Mouse (Mus musculus): ENCODE measurements around the gene Helz. TPM values are rescaled to one million over a fixed set of nuclear protein-coding genes. Genes with fewer than 3 reads are reported as not detected.

Helz gene
- polyA plus RNA-seq, 1 experiment from 2014 or later, result 3.3 TPM

DNA sequence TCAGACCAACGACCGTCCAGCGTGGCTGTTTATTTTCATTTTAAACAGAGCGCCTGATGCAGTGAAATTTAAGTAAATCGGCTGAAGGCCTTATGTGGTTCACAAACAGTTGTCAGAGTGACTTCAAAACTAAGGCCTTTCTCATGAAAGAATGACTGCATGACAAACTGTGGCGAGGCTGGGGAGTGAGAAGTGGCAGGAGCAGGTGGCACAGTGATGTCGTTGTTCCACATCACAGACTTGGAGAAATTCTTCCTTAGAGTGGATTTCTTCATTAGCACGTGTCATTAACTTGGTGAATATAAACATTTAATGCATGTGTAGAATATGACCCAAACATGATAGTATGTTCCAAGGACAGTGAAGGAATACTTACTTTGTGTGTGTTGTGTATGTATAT lies 104.4 kb downstream of the Helz start:
- DNase-seq, result no peak

DNA sequence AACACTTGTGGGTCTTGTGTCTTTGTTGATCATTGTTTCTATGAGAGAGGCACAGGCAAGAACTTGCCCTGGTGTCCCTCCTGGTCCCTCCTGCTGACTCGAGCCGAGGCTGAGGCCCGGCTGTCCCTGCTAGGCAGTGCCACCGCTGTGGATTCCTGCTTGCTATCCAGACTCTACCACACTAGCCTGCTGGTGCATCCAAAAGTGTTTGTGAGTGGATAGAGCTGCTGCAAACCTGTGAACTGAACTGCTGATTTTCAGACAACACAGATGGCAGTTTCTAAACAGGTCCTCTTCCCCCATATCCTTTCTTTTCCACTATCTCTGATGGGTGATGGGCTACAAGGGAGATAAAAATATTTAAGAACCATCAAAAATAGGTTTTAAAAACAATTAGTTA lies 107.8 kb downstream of the Helz start:
- peaks cover 51% of the 10 kb centered on the region for H3K36me3 ChIP-seq (replicated peaks; ENCODE audit: insufficient read depth, low read length)
- H3K4me2 ChIP-seq (ENCODE audit: low read depth, low read length), result no peak overlapping the region
- no peak for TF ChIP-seq EP300 (IDR thresholded peaks at IDR 0.05; ENCODE audit: low read depth)
- TF ChIP-seq CTCF (IDR thresholded peaks at IDR 0.05; ENCODE audit: low read depth), result no peak
- H3K9me3 ChIP-seq (ENCODE audit: low read length), result no peaks in the 10 kb centered on the region
- no peak for ATAC-seq
- H3K4me1 ChIP-seq (ENCODE audit: insufficient read depth), result no peaks in the 10 kb centered on the region
- H3K4me3 ChIP-seq (ENCODE audit: low read depth, low read length), result no peak overlapping the region
- H3K27me3 ChIP-seq (ENCODE audit: insufficient read depth, low read length), result no peaks in the 10 kb centered on the region
- no peak overlapping the region for H3K9ac ChIP-seq (replicated peaks)
- no peak overlapping the region for H3K27ac ChIP-seq (ENCODE audit: low read depth)
- DNase-seq, result no peak
- 88% methylated on average over 4 of the region's 4 CpGs for WGBS (ENCODE audit: insufficient replicate concordance)

More for the DNA sequence above, 104.4 kb downstream of the Helz start:
- peaks cover 59% of the 10 kb centered on the region for H3K36me3 ChIP-seq (replicated peaks; ENCODE audit: insufficient read depth, low read length)
- no peak for ATAC-seq
- no peaks in the 10 kb centered on the region for H3K27me3 ChIP-seq (ENCODE audit: insufficient read depth, low read length)
- H3K9me3 ChIP-seq (ENCODE audit: low read length), result no peaks in the 10 kb centered on the region
- 79% methylated on average over 8 of the region's 8 CpGs for WGBS (ENCODE audit: insufficient replicate concordance)
- TF ChIP-seq CTCF (IDR thresholded peaks at IDR 0.05; ENCODE audit: low read depth) (no peak), EP300 (IDR thresholded peaks at IDR 0.05; ENCODE audit: low read depth) (no peak)
- H3K9ac ChIP-seq (replicated peaks), result no peak overlapping the region
- H3K27ac ChIP-seq (ENCODE audit: low read depth), result no peak overlapping the region
- H3K4me3 ChIP-seq (ENCODE audit: low read depth, low read length), result no peak overlapping the region
- H3K4me2 ChIP-seq (ENCODE audit: low read depth, low read length), result no peak overlapping the region
- no peaks in the 10 kb centered on the region for H3K4me1 ChIP-seq (ENCODE audit: insufficient read depth)

GRCm38 (mm10) chr11:107657117-107657516 lies 109.4 kb downstream of the Helz start:
- Histone ChIP-seq H3K4me3 (ENCODE audit: low read depth, low read length) (no peak overlapping the region), H3K4me1 (ENCODE audit: insufficient read depth) (no peaks in the 10 kb centered on the region), H3K27me3 (ENCODE audit: insufficient read depth, low read length) (no peaks in the 10 kb centered on the region), H3K4me2 (ENCODE audit: low read depth, low read length) (no peak overlapping the region), H3K36me3 (replicated peaks; ENCODE audit: insufficient read depth, low read length) (peaks cover 56% of the 10 kb centered on the region), H3K9ac (replicated peaks) (no peak overlapping the region), H3K27ac (ENCODE audit: low read depth) (no peak overlapping the region), H3K9me3 (ENCODE audit: low read length) (no peaks in the 10 kb centered on the region)
- DNase-seq (no peak), ATAC-seq (no peak)
- TF ChIP-seq CTCF (IDR thresholded peaks at IDR 0.05; ENCODE audit: low read depth) (no peak), EP300 (IDR thresholded peaks at IDR 0.05; ENCODE audit: low read depth) (no peak)
- 80% methylated on average over 5 of the region's 5 CpGs for WGBS (ENCODE audit: insufficient replicate concordance)

DNA sequence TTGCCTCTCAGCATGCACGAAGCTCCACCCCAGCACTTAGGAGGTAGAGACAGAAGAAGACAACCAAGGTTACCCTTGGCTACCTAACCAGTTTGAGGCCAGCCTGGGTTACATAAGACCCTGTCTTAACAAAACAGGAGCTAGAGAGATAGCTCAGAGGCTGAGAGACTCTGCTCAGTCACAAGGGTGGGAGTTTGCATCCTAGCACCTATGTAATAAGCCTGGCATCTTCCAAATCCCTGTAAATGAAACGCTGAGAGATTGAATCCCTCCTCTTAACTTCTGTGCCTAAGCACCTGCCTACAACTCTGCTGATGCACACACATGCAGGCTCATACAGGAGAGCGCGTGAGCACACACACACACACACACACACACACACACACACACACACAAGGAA lies 112.7 kb downstream of the Helz start:
- Histone ChIP-seq H3K4me2 (ENCODE audit: low read depth, low read length) (no peak overlapping the region), H3K36me3 (replicated peaks; ENCODE audit: insufficient read depth, low read length) (peaks cover 72% of the 10 kb centered on the region), H3K27me3 (ENCODE audit: insufficient read depth, low read length) (no peaks in the 10 kb centered on the region), H3K4me1 (ENCODE audit: insufficient read depth) (no peaks in the 10 kb centered on the region), H3K9me3 (ENCODE audit: low read length) (no peaks in the 10 kb centered on the region), H3K27ac (ENCODE audit: low read depth) (no peak overlapping the region), H3K9ac (replicated peaks) (no peak overlapping the region), H3K4me3 (ENCODE audit: low read depth, low read length) (no peak overlapping the region)
- WGBS (ENCODE audit: insufficient replicate concordance), result 87% methylated on average over 4 of the region's 4 CpGs
- DNase-seq (no peak), ATAC-seq (no peak)
- TF ChIP-seq CTCF (IDR thresholded peaks at IDR 0.05; ENCODE audit: low read depth) (no peak), EP300 (IDR thresholded peaks at IDR 0.05; ENCODE audit: low read depth) (no peak)

DNA sequence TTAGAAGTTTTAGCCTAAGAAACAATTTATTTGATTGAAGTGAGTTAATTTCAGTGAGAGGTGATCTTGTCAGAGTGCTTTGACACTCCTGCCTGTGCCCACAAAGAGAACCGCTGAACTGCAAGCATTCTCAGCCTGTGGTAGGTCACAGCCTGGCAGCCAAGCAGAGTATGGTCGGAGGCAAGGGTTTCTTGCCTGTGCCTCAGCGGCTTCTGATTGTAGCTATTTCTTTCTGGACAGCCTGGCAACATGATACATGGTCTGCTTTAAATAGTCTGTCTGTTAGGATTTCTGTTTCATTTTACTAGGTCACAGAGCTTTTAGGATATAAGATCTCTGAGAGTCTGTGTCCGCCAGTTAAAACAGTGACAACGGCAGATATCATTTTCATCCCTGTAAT lies 114.9 kb downstream of the Helz start:
- TF ChIP-seq CTCF (IDR thresholded peaks at IDR 0.05; ENCODE audit: low read depth), result no peak
- no peak for TF ChIP-seq EP300 (IDR thresholded peaks at IDR 0.05; ENCODE audit: low read depth)
- ATAC-seq (no peak), DNase-seq (no peak)
- no peak overlapping the region for H3K4me2 ChIP-seq (ENCODE audit: low read depth, low read length)
- no peak overlapping the region for H3K4me3 ChIP-seq (ENCODE audit: low read depth, low read length)
- no peaks in the 10 kb centered on the region for H3K27me3 ChIP-seq (ENCODE audit: insufficient read depth, low read length)
- WGBS (ENCODE audit: insufficient replicate concordance), result 92% methylated on average over 5 of the region's 5 CpGs
- no peaks in the 10 kb centered on the region for H3K9me3 ChIP-seq (ENCODE audit: low read length)
- H3K9ac ChIP-seq (replicated peaks), result no peak overlapping the region
- no peak overlapping the region for H3K27ac ChIP-seq (ENCODE audit: low read depth)
- H3K36me3 ChIP-seq (replicated peaks; ENCODE audit: insufficient read depth, low read length), result peaks cover 70% of the 10 kb centered on the region
- no peaks in the 10 kb centered on the region for H3K4me1 ChIP-seq (ENCODE audit: insufficient read depth)

DNA sequence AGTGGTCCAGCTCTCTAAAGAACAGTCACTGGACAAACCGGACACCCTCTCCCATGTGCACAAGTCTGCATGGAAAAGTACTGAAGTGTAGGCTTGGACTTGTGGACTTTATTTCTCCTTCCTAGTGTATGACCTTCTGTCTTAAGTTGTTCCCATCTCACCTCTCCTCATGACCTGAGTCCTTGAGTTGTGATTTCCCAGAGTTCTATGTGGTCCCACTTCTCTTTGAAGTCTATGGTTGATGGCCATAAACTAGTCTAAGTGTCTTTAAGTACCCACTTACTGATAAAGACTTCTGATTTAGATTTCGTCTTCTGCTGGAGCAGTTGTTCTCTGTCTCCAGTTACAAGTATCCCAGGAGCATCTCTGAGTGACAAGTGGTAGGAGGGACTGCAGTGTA lies 119.8 kb downstream of the Helz start:
- DNase-seq (no peak), ATAC-seq (no peak)
- 77% methylated on average over 2 of the region's 2 CpGs for WGBS (ENCODE audit: insufficient replicate concordance)
- TF ChIP-seq CTCF (IDR thresholded peaks at IDR 0.05; ENCODE audit: low read depth) (no peak), EP300 (IDR thresholded peaks at IDR 0.05; ENCODE audit: low read depth) (no peak)
- Histone ChIP-seq H3K27ac (ENCODE audit: low read depth) (no peak overlapping the region), H3K9ac (replicated peaks) (no peak overlapping the region), H3K4me1 (ENCODE audit: insufficient read depth) (no peaks in the 10 kb centered on the region), H3K36me3 (replicated peaks; ENCODE audit: insufficient read depth, low read length) (peaks cover 73% of the 10 kb centered on the region), H3K9me3 (ENCODE audit: low read length) (no peaks in the 10 kb centered on the region), H3K4me2 (ENCODE audit: low read depth, low read length) (no peak overlapping the region), H3K27me3 (ENCODE audit: insufficient read depth, low read length) (no peaks in the 10 kb centered on the region), H3K4me3 (ENCODE audit: low read depth, low read length) (no peak overlapping the region)

DNA sequence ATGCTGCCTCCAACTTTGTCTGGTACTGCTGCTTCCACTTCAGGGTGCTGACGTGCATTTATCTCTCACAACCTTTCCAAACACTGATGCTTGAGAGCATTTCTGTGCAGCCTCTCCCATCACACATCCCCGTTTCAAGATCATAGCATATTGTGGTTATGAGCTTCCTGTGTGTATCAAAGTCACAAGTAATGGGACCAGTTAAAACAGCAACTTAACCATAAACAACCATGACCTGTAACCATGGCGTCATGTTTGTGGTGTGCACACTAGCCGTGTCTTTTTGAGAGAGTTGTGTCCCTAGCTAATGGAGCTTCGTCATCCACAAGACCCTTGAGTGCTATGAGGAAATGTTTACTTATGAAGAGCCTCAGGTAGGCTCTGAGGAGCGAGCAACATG lies 120.5 kb downstream of the Helz start:
- Histone ChIP-seq H3K27ac (ENCODE audit: low read depth) (no peak overlapping the region), H3K4me3 (ENCODE audit: low read depth, low read length) (no peak overlapping the region), H3K4me2 (ENCODE audit: low read depth, low read length) (no peak overlapping the region), H3K9ac (replicated peaks) (no peak overlapping the region), H3K4me1 (ENCODE audit: insufficient read depth) (no peaks in the 10 kb centered on the region), H3K9me3 (ENCODE audit: low read length) (no peaks in the 10 kb centered on the region), H3K27me3 (ENCODE audit: insufficient read depth, low read length) (no peaks in the 10 kb centered on the region), H3K36me3 (replicated peaks; ENCODE audit: insufficient read depth, low read length) (peaks cover 71% of the 10 kb centered on the region)
- 78% methylated on average over 6 of the region's 6 CpGs for WGBS (ENCODE audit: insufficient replicate concordance)
- TF ChIP-seq CTCF (IDR thresholded peaks at IDR 0.05; ENCODE audit: low read depth), result no peak
- no peak for TF ChIP-seq EP300 (IDR thresholded peaks at IDR 0.05; ENCODE audit: low read depth)
- no peak for DNase-seq
- ATAC-seq, result no peak
